Mouse (Mus musculus) adrenal gland, postnatal 4 days (tissue): ENCODE measurements at regions not wholly inside any gene's neighbourhood (a gene's known extent, or its start where the extent isn't known, plus 50 kb on each side); places are given as distances from the start of the nearest gene placed in this dataset.

ENCODE experiments used
- DNase-seq, 2 experiments: peaks; one replicate each; pipeline ENCODE4 v3.0.0; 2021 to 2022; ENCODE audit warnings: low spot score in 2 of 2, mixed read lengths in 2 of 2

- DNase-seq: no peak
Observed at GRCm38 (mm10) chr15:12066857-12067211, 50.8 kb upstream of the Zfr start.

- DNase-seq: peak in 1 of 2 experiments; percentile 19
Observed at GRCm38 (mm10) chr15:12066176-12066856, 51.3 kb upstream of the Zfr start.

GRCm38 (mm10) chr15:12054870-12055269 lies 58.1 kb upstream of the Sub1 start:
- no peak for DNase-seq

DNA sequence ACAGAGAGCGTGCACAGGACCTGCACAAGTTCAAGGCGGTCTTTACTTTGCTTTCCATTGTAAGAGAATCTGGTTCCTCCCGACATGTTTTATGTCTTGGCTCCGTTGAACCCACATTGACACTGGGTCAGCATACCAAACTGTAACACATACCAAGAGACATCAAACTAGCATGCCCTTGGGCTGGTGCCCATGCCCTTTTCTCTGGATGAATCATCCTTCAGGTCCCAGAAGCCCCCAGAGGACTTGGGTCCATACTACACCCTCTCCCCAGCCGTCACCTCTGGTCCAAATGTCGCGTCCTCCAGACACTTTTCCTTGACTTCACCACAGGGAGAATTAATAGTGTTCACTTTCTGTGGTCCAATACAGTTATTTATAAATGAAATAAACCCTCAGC lies 56.8 kb upstream of the Sub1 start:
- DNase-seq: no peak

DNA sequence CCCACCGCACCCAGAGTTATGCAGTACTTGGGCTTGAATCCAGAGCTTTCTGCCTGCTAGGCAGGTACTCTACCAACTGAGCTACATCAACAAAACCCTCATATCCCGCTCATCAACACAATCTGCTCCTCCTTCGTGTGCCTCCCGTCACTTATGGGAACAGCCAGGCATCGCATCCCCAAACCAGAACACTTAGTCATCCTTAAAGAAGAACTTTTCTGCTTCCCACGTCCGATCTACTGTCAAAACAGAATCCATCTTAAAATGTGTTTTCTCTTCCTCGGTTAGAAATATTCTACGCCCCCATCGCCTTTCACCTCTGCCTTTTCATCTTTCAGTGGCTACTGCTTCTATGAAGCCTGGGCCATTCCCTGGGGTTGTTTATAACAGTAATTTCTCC lies 52.2 kb upstream of the Sub1 start:
- no peak for DNase-seq

GRCm38 (mm10) chr15:12048214-12048507 lies 51.4 kb upstream of the Sub1 start:
- DNase-seq: no peak

- DNase-seq: no peak
Observed at GRCm38 (mm10) chr15:12047349-12048213, 50.8 kb upstream of the Sub1 start.
